Mouse (Mus musculus): ENCODE results near the gene Rhob.

The Rhob gene

DNA sequence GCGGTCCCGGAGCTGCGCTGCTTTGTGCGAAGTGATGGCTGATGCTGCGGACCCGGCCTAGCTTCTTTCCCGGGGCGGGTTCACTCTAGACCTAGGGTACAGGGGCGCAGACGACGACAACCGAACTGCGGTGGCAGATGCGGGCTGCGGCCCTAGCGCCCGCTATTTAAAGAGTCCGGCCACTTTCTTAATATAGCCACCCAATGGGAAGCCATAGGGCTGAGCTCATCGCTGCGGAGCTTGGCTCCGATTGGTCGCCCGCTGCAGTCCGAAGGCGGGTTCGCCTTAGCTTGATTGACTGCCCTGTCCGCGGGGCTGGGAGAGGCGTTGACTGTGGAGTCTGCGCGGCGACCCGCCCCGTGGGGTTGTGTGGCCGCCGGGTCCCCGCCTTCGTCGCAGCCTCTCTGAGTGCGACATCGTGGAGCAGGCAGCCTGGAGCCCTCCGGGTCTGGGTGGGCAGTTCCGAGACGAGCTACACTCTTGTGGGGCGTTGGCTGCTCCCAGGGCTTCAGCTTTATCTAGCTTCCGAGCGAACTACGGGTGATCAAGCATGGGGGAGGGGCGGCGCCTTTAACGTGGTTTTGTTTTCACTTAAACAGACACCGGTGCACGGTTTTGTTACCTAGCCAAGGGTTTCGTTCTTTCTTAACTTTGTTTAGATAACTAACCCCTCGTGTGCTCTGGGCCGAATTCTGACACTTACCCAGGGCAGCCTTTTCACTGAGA, at the start of gene Rhob:
Gene Rhob (minus strand): TSS at position 139 of the 726 bp plus-strand sequence.
- peak; percentile 100 for DNase-seq

DNA sequence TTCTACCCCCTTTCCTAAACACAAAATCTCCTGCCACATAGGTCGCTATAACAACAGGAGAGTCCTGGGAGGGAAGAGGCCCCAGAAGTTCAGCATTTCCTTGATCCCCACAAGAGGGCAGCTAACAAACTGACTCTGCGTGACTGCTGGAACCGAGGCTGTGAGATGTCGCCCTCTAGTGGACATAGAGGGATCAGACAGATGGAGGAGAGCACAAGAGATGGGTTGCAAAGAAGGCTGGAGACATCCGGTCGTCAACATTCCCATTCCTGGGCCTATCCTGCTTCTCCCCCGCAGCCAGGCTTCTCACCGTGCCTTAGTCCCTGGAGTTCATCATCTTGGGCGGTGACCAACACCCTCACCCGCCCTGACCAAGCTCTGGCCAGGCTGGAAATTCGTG, 47.5 kb upstream of the Rhob start:
- DNase-seq = peak; percentile 69

DNA sequence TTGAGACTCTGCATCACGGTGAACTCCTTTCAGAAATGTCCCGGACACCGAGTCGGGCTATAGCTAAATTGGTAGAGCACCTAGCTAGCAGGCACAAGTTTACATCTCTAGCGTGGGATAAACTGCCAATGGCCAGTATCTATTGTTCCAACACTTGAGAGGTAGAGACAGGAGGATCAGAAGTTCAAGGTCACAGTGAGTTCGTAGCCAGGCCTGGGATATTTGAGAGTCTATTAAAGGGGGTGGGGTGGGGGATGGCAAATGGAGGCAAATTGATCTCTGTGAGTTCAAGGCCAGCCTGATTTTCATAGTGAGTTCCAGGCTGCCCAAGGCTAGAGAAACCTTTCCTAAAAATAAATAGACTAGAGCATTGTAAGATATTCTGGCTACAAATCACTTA, 47.0 kb upstream of the Rhob start:
- DNase-seq = no peak

GRCm38 (mm10) chr12:8545066-8545610, 45.3 kb upstream of the Rhob start:
- no peak for DNase-seq

DNA sequence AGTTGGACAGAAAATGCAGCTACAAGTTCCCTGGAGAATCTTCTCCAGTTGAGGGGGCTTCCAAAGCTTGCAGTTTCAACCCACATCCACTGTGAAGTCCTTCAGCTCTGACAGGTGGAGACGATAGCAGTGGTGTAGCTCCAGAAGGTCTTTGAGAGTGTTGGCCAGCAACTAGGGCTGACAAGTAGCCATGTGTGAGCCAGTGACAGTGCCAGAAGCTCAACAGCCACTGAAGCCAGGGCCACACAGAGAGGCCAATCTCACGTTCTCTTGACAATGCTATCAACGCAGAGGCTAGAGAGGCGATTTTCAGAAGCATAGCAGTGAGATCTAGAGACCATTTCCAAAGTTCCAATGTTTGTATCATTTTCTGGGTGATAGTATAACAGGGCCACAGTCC, 42.6 kb upstream of the Rhob start:
- DNase-seq = no peak

- no peak for DNase-seq
Observed at GRCm38 (mm10) chr12:8539471-8539870, 39.7 kb upstream of the Rhob start.

DNA sequence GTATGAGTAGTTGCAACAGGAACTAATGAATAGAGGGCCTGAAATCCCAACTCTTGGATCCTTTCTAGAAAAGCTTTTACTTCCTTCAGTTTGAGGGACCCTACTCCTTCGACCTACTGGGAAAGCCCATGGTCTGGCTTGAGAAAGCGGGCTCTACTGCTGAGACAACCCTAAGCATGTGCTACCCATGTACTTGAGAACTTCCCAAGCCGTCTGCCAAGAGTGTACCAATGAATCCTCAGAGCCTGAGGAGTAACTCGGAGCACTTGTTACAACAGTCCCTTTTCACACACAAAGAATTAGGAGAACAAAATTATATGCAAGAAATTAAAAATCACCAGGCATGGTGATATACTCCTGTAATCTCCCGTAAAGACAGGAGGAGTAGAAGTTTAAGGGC, 37.5 kb upstream of the Rhob start:
- DNase-seq = no peak

DNA sequence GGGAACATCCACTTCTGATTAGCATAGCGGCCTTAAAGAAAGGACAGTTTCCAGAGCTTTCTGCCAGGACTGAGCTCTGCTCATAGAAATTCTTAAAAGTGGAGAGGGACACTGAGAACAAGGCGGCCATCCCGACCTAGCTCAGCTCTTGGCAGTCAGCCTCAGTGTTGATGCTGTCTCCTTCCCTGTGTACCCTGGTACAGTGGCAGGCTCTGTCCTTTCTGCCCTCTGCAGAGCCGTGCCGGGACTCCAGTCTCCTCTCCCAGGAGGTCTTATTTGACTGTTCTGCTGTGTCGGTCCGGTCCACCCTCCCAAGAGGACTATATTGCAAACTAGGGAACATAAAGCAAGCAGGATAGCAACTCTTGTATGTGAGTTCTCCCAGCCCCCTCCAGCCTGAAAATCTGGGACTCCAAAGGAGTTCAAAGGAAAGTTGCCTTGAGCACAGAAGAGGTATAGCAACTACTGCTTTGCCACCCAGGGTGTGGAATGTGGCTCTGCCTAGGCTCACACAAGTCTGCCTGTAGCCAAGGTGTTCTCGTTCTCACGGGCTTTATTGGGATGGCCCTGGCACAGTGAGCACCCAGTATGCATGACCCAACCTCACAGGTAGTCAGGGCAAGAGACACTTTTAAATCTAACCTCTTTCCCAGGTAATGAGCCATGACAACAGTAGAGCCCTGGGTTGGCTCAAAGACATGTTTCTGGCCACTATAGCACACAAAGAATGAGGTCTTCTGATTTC, 36.6 kb upstream of the Rhob start:
- no peak for DNase-seq

DNA sequence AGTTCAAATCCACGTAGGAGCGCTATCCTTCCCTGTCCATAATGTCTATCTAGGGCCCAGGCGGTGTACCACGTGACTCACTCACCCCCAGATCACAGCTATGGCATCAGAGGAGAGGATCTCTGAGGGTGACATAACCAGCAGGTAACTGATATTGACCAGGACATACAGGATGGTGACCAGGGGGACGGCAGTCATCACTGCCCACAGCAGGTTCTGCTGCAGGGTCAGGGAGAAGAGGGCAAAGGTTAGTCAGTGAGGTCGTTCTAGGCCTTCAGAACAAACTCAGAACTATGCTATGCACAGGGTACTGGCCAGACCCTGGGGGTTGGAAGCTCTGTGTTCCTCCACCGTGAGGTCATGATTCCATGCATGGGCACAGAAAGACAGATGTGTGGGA, 35.8 kb upstream of the Rhob start:
- no peak for DNase-seq

GRCm38 (mm10) chr12:8534915-8535314, 35.1 kb upstream of the Rhob start:
- no peak for DNase-seq

DNA sequence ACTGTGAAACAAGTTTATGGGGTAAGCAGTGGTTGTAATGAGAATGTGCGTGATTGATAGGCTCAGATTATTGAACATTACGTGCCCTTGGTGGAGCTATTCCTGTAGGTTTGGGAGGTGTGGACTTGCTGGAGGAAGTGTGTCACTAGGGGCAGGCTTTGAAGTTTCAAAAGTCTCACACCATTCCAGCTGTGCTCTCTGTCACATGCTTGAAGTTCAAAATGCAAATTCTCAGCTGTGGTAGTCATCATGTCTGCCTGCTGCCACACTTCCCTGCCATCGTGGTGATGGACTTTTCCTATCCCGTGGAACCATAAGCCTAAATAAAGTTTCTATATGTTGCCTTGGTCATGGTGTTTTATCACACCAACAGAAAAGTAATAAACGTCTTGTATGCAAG, 28.0 kb upstream of the Rhob start:
- no peak for DNase-seq

DNA sequence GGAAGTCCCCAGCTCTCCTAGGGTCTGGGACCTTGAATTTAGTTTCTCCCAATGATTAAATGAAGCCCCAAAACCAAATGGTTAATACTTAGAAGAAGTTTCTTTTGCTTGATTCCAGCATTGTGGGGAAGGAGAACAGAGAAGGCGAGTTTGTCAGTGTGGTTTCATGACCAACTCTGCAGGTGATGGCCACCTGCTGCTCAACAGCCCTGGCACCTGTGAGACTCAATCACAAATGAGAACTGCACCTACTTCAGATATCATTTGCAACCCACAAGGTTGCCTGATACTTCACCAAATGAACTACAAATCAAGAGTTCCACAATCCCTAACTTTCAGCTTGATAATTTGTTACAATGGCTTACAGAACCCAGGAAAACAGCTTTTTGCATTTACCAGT, 27.4 kb upstream of the Rhob start:
- DNase-seq = no peak

DNA sequence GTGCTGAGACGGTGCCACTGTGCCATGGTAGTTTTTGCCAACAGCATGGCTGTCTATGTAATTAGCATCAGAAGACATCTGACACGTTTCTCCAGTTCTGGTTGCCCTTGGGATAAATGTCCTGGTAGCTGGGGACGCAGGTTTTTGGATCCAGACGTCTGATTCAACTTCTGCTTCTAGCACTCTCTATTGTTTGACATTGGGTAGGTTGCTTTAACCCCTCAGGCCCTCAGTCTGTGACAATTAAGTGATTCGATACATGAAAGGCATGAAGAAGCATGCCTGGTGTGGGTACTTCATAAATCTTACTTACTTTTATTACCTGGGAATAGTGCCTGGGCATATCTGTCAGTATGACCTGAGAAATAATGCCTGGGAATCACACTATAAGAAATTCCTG, 24.3 kb upstream of the Rhob start:
- DNase-seq = no peak

GRCm38 (mm10) chr12:8522711-8523110, 22.9 kb upstream of the Rhob start:
- DNase-seq = no peak

DNA sequence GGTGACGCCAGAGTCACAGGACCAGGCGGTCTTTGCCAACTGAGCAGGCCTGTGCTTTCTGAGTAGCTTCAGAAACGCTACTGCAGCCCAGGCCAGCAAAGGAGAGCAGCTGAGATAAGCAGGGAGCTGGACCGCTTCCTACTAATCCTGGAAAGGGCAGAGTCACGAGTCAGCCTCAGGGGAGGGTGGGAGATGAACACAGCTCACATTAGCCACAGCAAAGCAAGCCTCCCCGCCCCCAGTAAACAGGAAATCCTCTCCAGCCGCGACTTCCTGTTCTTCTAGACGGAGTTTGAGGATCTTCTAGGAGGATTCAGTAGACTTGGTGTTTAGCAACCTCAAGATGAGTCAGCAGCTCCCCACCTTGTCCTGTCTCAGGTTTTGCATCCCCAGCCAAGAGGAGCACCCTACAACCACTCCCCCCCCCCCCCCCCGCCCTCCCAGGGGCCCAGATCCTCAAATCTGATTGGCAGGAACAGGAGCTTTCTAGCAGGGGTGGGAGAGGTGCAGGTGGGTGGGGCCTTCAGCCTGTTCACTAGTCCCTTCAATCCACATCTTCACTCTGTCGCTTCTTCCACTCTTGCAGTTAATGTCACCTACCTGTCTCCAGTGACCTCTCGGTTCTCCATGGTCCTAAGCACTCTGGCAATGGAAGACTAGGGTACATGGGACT, 21.7 kb upstream of the Rhob start:
- DNase-seq = peak; percentile 92

GRCm38 (mm10) chr12:8519431-8520160, 19.8 kb upstream of the Rhob start:
- DNase-seq = peak; percentile 78

GRCm38 (mm10) chr12:8511037-8511882, 11.5 kb upstream of the Rhob start:
- DNase-seq = peak; percentile 62

GRCm38 (mm10) chr12:8510317-8510988, 10.6 kb upstream of the Rhob start:
- DNase-seq = no peak

- DNase-seq = peak; percentile 64
Observed at GRCm38 (mm10) chr12:8509693-8510092, 9.9 kb upstream of the Rhob start.

GRCm38 (mm10) chr12:8506954-8507707, 7.3 kb upstream of the Rhob start:
- no peak for DNase-seq

GRCm38 (mm10) chr12:8504131-8504530, 4.3 kb upstream of the Rhob start:
- no peak for DNase-seq
